Mouse (Mus musculus) layer of hippocampus, postnatal 25 days (tissue): Measurements from ENCODE around the gene Hmgn5. TPM values are rescaled to one million over a fixed set of nuclear protein-coding genes. Genes with fewer than 3 reads are reported as not detected.

Source experiments
- DNase-seq, 2 experiments: peaks; one replicate each; pipeline ENCODE4 v3.0.0; 2022; ENCODE audit warnings: mixed read lengths in 2 of 2, low spot score in 1 of 2; ENCODE audit errors: extremely low spot score in 1 of 2
- total RNA-seq, 2 experiments: library from RNA; stranded (reverse); gene quantifications; 2 replicates each; pipeline ENCODE4 v1.2.3; 2021

Gene Hmgn5
- total RNA-seq: 1 to 10 TPM; 8.4 to 9.6 TPM

GRCm38 (mm10) chrX:109013283-109013682 is at the start of gene Hmgn5:
Gene Hmgn5, minus strand, starts transcription at chrX:109013404.
- DNase-seq: peak; percentile 64 to 86

DNA sequence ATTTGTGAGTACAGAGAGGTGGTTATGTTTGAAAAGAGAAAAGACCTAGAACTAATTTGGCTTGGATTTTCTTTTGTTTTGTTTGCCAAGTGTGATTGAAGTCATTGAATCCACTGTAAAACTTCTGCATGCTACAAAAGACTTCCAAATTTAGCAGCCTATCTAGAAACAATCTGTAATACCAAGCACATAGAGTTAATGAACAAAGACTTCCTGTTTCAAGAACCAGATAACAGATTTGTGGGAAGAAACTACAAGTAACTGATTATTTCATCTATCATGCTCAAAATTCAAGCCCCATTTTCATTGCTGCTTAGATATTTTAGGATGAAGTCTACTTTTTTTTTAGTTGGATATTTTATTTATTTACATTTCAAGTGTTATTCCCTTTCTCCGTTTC is 34.6 kb upstream of the Hmgn5 start:
- DNase-seq: no peak

- DNase-seq: no peak
Measured at GRCm38 (mm10) chrX:109026224-109026623, 13.0 kb upstream of the Hmgn5 start.

- no peak for DNase-seq
Measured at GRCm38 (mm10) chrX:109020858-109021257, 7.7 kb upstream of the Hmgn5 start.

DNA sequence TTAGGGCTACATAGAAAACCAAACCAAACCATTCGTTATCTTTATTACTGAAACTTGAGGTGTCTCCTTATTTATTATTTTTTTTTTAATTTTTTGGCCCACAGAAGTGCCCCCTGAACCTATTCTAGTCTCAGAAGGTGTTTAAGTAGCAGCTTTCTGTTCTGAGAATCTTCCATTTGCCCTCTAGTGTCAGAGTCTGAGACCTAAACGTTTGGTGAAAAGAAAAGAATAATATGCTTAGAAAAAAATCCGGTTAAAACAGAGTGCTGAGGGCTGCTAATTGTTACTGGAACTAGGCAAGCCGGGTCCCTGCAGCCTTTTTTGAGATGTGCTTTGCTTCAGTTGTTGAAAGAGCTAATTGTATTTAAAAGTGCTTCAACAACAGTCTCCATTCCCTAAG is 962 bp upstream of the Hmgn5 start:
- DNase-seq: no peak

DNA sequence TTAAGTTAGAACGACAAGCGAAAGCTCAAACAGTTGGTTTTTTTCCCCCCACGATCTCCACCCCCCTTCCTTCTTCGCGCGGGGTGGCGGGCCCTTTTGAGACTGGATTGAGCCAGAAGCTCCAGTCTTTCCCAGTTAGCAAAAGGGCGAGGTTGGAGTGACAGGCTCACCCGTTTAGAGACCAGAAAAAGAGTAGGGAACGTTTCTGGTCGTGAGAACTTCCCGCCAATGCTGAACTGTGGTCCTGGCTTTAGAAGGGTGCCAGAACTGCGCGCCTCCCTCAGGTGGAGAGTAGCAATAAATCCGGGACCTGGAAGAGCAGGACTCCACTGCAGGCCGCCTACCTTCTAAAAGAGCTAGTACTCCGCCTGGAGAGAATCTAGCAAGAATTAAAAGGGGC is 482 bp upstream of the Hmgn5 start:
- DNase-seq: peak in 1 of 2 experiments; percentile 8

- DNase-seq: peak; percentile 9 to 15
Measured at GRCm38 (mm10) chrX:109012371-109013031, 703 bp downstream of the Hmgn5 start.

GRCm38 (mm10) chrX:109011611-109012185 is 1.5 kb downstream of the Hmgn5 start:
- no peak for DNase-seq

DNA sequence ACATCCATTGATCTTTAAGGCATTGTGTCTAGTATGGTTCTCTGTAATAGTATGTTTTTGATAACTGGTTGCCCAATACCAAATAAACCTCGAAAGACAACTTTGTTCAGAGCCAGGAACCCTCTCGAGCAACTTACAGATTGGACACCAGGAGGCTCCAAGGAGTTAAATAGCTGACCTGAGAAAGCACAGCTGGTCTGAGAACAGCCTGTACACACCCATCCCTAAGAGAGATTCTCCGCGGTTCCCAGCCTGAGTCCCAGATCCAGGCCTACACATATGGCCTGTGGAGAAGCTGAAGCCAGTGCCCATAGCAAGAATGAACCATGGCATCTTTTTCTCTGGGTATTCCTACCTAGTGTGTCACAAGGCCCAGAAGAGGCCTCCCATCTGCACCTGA is 11.9 kb downstream of the Hmgn5 start:
- DNase-seq: no peak

Other genes with a start within 250 kb of the Hmgn5 start
- 10 to 100 TPM; 14.0 to 17.3 TPM for gene Brwd3, start 179.0 kb downstream of the Hmgn5 start, total RNA-seq
- 10 to 100 TPM; 91.0 to 94.9 TPM for gene Sh3bgrl, start 82.0 kb upstream of the Hmgn5 start, total RNA-seq
- not detected for gene Gm6377, start 183.4 kb upstream of the Hmgn5 start, total RNA-seq